Mouse (Mus musculus): ENCODE data around the gene Ap5z1. TPM values are rescaled to one million over a fixed set of nuclear protein-coding genes. Genes with fewer than 3 reads are reported as not detected.
A peak's percentile ranks its signal among the peaks of the same experiment; 100 is the strongest.

Gene Ap5z1
- polyA plus RNA-seq, 2 experiments: 8.8 to 23.2 TPM

- Histone ChIP-seq H3K4me2 (replicated peaks; ENCODE audit: low read depth, low read length, severe bottlenecking) (no peak overlapping the region), H3K27me3 (ENCODE audit: control insufficient read depth, insufficient read depth, low read length) (no peaks in the 10 kb centered on the region), H3K27ac (replicated peaks; ENCODE audit: low read depth, low read length) (no peak overlapping the region), H3K4me1 (ENCODE audit: control insufficient read depth, insufficient read depth, low read length) (0 out of 2 replicates have a peak, but pooled peaks cover 3% of the 10 kb centered on the region), H3K9me3 (ENCODE audit: control insufficient read depth, low read length) (no peaks in the 10 kb centered on the region), H3K4me3 (replicated peaks; ENCODE audit: low read length) (no peak overlapping the region), H3K36me3 (ENCODE audit: control insufficient read depth, insufficient read depth, low read length) (peaks cover 64% of the 10 kb centered on the region), H3K9ac (ENCODE audit: low read depth, low read length, severe bottlenecking) (no peak overlapping the region)
- TF ChIP-seq POLR2A (IDR thresholded peaks at IDR 0.05; ENCODE audit: borderline replicate concordance, extremely low read depth, insufficient read depth, insufficient read length): no peak
- WGBS: 86% methylated on average over 17 of the region's 17 CpGs
- ATAC-seq (ENCODE audit: low FRiP score, low read depth) (no peak), DNase-seq (ENCODE audit: low spot score) (no peak)
Measured at GRCm38 (mm10) chr5:142458791-142459557, 4.8 kb upstream of the Ap5z1 start.

GRCm38 (mm10) chr5:142459834-142460233, 3.9 kb upstream of the Ap5z1 start:
- H3K4me1 ChIP-seq (ENCODE audit: control insufficient read depth, insufficient read depth, low read length): peaks cover 8% of the 10 kb centered on the region; the same call in 1 of the 2 replicates
- TF ChIP-seq POLR2A (IDR thresholded peaks at IDR 0.05; ENCODE audit: borderline replicate concordance, extremely low read depth, insufficient read depth, insufficient read length): no peak
- H3K27me3 ChIP-seq (ENCODE audit: control insufficient read depth, insufficient read depth, low read length): no peaks in the 10 kb centered on the region
- 84% methylated on average over 5 of the region's 5 CpGs for WGBS
- no peak overlapping the region for H3K4me2 ChIP-seq (replicated peaks; ENCODE audit: low read depth, low read length, severe bottlenecking)
- no peak overlapping the region for H3K4me3 ChIP-seq (replicated peaks; ENCODE audit: low read length)
- DNase-seq (ENCODE audit: low spot score) (no peak), ATAC-seq (ENCODE audit: low FRiP score, low read depth) (no peak)
- H3K27ac ChIP-seq (replicated peaks; ENCODE audit: low read depth, low read length): no peak overlapping the region
- no peaks in the 10 kb centered on the region for H3K9me3 ChIP-seq (ENCODE audit: control insufficient read depth, low read length)
- no peak overlapping the region for H3K9ac ChIP-seq (ENCODE audit: low read depth, low read length, severe bottlenecking)
- H3K36me3 ChIP-seq (ENCODE audit: control insufficient read depth, insufficient read depth, low read length): peaks cover 55% of the 10 kb centered on the region

- no peak overlapping the region for H3K4me2 ChIP-seq (replicated peaks; ENCODE audit: low read depth, low read length, severe bottlenecking)
- ATAC-seq (ENCODE audit: low FRiP score, low read depth): no peak
Measured at GRCm38 (mm10) chr5:142461942-142462640, 1.7 kb upstream of the Ap5z1 start.

GRCm38 (mm10) chr5:142462641-142462948, 1.1 kb upstream of the Ap5z1 start:
- H3K36me3 ChIP-seq (ENCODE audit: control insufficient read depth, insufficient read depth, low read length): peaks cover 33% of the 10 kb centered on the region
- no peak overlapping the region for H3K9ac ChIP-seq (ENCODE audit: low read depth, low read length, severe bottlenecking)
- TF ChIP-seq POLR2A (IDR thresholded peaks at IDR 0.05; ENCODE audit: borderline replicate concordance, extremely low read depth, insufficient read depth, insufficient read length): no peak
- no peak for ATAC-seq (ENCODE audit: low FRiP score, low read depth)
- H3K27ac ChIP-seq (replicated peaks; ENCODE audit: low read depth, low read length): no peak overlapping the region
- H3K4me3 ChIP-seq (replicated peaks; ENCODE audit: low read length): no peak overlapping the region
- DNase-seq (ENCODE audit: low spot score): no peak
- no peaks in the 10 kb centered on the region for H3K9me3 ChIP-seq (ENCODE audit: control insufficient read depth, low read length)
- no peaks in the 10 kb centered on the region for H3K27me3 ChIP-seq (ENCODE audit: control insufficient read depth, insufficient read depth, low read length)
- H3K4me2 ChIP-seq (replicated peaks; ENCODE audit: low read depth, low read length, severe bottlenecking): no peak overlapping the region
- peaks cover 8% of the 10 kb centered on the region; the same call in 1 of the 2 replicates for H3K4me1 ChIP-seq (ENCODE audit: control insufficient read depth, insufficient read depth, low read length)
- WGBS: 93% methylated on average over 2 of the region's 2 CpGs

More at GRCm38 (mm10) chr5:142461942-142462640, 1.7 kb upstream of the Ap5z1 start:
- H3K9ac ChIP-seq (ENCODE audit: low read depth, low read length, severe bottlenecking): no peak overlapping the region
- 95% methylated on average over 7 of the region's 7 CpGs for WGBS
- DNase-seq (ENCODE audit: low spot score): no peak
- no peak overlapping the region for H3K27ac ChIP-seq (replicated peaks; ENCODE audit: low read depth, low read length)
- peaks cover 37% of the 10 kb centered on the region for H3K36me3 ChIP-seq (ENCODE audit: control insufficient read depth, insufficient read depth, low read length)
- TF ChIP-seq POLR2A (IDR thresholded peaks at IDR 0.05; ENCODE audit: borderline replicate concordance, extremely low read depth, insufficient read depth, insufficient read length): no peak
- H3K27me3 ChIP-seq (ENCODE audit: control insufficient read depth, insufficient read depth, low read length): no peaks in the 10 kb centered on the region
- no peak overlapping the region for H3K4me3 ChIP-seq (replicated peaks; ENCODE audit: low read length)
- H3K9me3 ChIP-seq (ENCODE audit: control insufficient read depth, low read length): no peaks in the 10 kb centered on the region
- H3K4me1 ChIP-seq (ENCODE audit: control insufficient read depth, insufficient read depth, low read length): peaks cover 8% of the 10 kb centered on the region; the same call in 1 of the 2 replicates

GRCm38 (mm10) chr5:142463011-142463410, 733 bp upstream of the Ap5z1 start:
- Histone ChIP-seq H3K9ac (ENCODE audit: low read depth, low read length, severe bottlenecking) (0 out of 2 replicates have a peak overlapping the region, but pooled peaks have one; percentile 32), H3K27me3 (ENCODE audit: control insufficient read depth, insufficient read depth, low read length) (no peaks in the 10 kb centered on the region), H3K4me1 (ENCODE audit: control insufficient read depth, insufficient read depth, low read length) (peaks cover 8% of the 10 kb centered on the region; the same call in 1 of the 2 replicates), H3K27ac (replicated peaks; ENCODE audit: low read depth, low read length) (peak overlapping the region; percentile 65), H3K4me2 (replicated peaks; ENCODE audit: low read depth, low read length, severe bottlenecking) (peak overlapping the region; percentile 75), H3K4me3 (replicated peaks; ENCODE audit: low read length) (peak overlapping the region; percentile 71), H3K36me3 (ENCODE audit: control insufficient read depth, insufficient read depth, low read length) (peaks cover 33% of the 10 kb centered on the region), H3K9me3 (ENCODE audit: control insufficient read depth, low read length) (no peaks in the 10 kb centered on the region)
- DNase-seq (ENCODE audit: low spot score): no peak
- 84% methylated on average over 6 of the region's 6 CpGs for WGBS
- no peak for ATAC-seq (ENCODE audit: low FRiP score, low read depth)
- TF ChIP-seq POLR2A (IDR thresholded peaks at IDR 0.05; ENCODE audit: borderline replicate concordance, extremely low read depth, insufficient read depth, insufficient read length): no peak
